Mouse (Mus musculus) neural tube, embryonic 10.5 days (tissue): ENCODE data around the gene Ephb1.

Experiments used
- DNase-seq: peaks from one replicate; pipeline ENCODE4 v3.0.0-alpha.2; 2017; ENCODE audit warnings: low spot score; ENCODE audit errors: extremely low spot score

Ephb1 gene

DNA sequence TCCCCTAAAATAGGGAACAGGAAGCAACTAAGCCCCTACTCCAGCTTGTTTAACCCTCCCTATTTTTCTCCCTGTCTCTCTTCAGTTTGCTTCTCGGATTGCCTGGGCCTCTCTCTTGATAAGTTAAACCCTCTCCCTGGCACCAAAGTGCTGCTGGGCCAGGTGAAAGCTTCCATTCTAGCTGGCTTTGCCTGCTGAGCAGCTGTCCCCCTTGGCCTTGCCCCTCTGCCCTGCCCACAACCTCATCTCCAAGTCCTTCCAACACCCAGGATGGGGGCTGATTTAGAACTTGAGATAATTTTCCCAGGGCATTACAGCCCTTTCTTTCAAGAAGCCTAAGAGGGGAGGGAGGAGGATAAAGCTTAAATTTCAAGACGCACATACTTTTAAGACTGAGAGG is 174.0 kb downstream of the Ephb1 start:
- no peak for DNase-seq

DNA sequence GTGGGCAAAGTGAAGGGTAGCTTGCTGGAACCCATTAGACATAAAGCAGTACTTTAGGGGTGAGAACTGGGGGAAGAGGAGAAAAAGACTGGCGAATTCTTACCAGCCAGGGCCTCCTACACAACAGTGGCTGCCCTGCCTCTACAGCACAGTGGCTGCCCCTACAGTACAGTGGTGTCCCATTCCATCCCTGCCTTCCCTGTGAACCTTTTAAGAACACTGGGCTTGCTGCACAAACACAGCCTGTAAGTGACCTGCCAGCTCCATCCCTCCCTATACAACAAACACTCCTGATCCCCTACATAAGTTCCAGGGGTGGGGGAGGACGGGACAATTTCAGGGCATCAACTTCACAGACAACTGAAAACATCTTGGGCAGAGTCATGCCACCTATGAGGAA is 174.4 kb downstream of the Ephb1 start:
- DNase-seq = no peak

- no peak for DNase-seq
Measured at GRCm38 (mm10) chr9:102169706-102170105, 184.8 kb downstream of the Ephb1 start.

GRCm38 (mm10) chr9:102155876-102156275 is 198.6 kb downstream of the Ephb1 start:
- DNase-seq = no peak

DNA sequence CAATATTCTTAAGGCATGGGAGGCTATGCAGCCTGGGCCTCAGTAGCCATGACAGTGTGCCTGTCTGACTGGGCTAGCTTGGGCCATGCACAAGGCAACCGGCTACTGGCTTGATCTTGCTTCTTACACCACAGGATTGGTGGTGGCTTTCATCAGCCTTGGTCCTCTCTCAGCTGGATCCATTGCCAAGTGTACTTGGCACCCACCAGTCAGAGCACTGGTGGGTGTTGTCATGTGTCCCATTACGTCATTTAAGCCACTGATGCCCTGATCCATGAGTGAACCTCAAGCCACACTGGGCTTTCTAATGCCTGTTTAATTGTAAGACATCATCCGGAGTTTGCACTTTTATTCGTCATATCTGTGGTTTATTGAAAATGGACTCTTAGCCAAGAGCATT is 215.3 kb downstream of the Ephb1 start:
- no peak for DNase-seq

DNA sequence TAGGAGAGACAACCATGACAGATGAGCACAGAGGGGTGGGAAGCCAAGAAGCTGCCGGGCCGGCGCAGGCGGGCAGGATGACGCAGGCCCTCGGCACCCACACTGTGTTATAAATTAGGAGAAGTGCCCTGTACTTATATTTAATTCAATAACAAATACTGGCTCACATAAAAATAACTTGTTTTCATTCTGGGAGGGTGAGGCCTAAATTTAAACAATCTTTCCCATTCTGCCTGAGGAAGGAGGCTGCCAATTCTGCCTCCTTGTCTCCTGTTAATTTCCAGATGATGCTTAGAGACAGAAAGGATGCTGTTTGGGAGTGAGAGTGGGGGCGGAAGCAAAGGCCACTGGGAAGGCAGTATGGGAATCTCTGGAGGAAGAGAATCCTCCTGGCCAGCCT is 215.8 kb downstream of the Ephb1 start:
- DNase-seq = no peak

DNA sequence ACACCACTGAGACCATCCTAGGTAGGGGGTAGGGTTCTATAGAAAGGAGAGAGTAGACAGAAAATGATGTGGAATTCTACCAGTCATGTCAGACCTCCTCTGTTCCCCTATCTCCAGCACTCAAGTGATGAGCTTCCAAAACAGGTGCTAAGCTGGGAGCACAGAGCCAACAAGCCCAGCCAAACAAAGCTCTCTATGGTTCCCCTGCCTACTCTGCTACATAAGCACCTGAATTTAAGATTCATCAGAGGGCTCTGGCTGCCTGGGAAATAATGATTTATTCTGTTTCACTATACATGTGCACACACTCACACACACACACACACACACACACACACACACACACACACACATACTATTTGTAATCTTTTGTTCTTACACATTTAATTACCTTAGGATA is 216.3 kb downstream of the Ephb1 start:
- no peak for DNase-seq

GRCm38 (mm10) chr9:102130506-102130905 is 224.0 kb downstream of the Ephb1 start:
- DNase-seq = no peak

GRCm38 (mm10) chr9:102126510-102126909 is 228.0 kb downstream of the Ephb1 start:
- DNase-seq = no peak

GRCm38 (mm10) chr9:102122880-102123453 is 231.5 kb downstream of the Ephb1 start:
- no peak for DNase-seq

- no peak for DNase-seq
Measured at GRCm38 (mm10) chr9:102119422-102119821, 235.1 kb downstream of the Ephb1 start.

GRCm38 (mm10) chr9:102115326-102115725 is 239.2 kb downstream of the Ephb1 start:
- DNase-seq = no peak

GRCm38 (mm10) chr9:102111471-102111870 is 243.0 kb downstream of the Ephb1 start:
- DNase-seq = no peak

DNA sequence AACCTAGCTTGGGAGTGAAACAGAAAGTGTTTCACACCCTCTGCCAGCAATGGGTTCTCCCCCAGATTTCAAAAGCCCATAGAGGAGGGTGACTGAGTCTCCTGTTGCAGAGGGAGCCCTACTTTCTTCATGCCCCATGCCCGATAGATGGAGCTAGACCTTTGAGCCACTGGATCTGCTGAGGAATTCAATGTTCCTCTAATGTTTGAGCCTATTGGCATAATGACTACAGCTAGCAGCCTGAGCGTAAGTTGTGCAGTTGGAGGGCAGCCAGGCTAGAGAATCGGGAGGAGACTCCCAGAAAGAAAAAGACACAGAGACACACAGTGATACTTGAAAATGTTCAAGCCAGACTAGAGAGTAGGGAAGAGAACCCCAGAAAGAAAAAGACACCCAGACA is 246.5 kb downstream of the Ephb1 start:
- no peak for DNase-seq

- DNase-seq = no peak
Measured at GRCm38 (mm10) chr9:102107213-102107612, 247.3 kb downstream of the Ephb1 start.

- DNase-seq = no peak
Measured at GRCm38 (mm10) chr9:102096825-102097224, 257.7 kb downstream of the Ephb1 start.

- DNase-seq = no peak
Measured at GRCm38 (mm10) chr9:102088598-102088997, 265.9 kb downstream of the Ephb1 start.

GRCm38 (mm10) chr9:102086053-102086706 is 268.3 kb downstream of the Ephb1 start:
- DNase-seq = no peak

- no peak for DNase-seq
Measured at GRCm38 (mm10) chr9:102085477-102085876, 269.0 kb downstream of the Ephb1 start.

- DNase-seq = no peak
Measured at GRCm38 (mm10) chr9:102080934-102081333, 273.6 kb downstream of the Ephb1 start.

GRCm38 (mm10) chr9:102079151-102079550 is 275.3 kb downstream of the Ephb1 start:
- no peak for DNase-seq

GRCm38 (mm10) chr9:102078238-102078637 is 276.3 kb downstream of the Ephb1 start:
- no peak for DNase-seq

DNA sequence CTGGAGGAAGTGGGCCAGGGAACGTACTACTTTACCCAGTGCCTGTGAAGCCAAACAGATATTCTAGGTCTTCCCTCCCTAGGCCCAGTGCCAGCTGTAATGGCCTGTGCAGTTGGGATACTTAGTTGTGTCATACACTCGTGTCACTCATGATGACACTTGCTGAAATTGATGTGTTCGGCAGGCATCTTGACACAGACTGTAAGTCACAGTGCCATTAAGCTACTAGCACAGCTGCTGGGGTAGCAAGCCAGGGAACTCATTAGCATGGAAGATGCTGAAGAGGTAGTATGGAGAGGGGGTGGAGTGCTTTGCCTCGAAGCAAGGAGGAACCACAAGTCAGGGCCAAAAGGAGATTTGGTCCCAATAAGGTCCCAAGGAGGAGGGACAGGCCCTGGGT is 279.0 kb downstream of the Ephb1 start:
- no peak for DNase-seq
